Mouse (Mus musculus): ENCODE measurements around the gene Ube2v1. TPM values are rescaled to one million over a fixed set of nuclear protein-coding genes. Genes with fewer than 3 reads are reported as not detected.
"Not testable (repeated sequence)": the region's sequence is repeated elsewhere in the genome, so short reads cannot be mapped to it uniquely, and the experiment has no call there.

Ube2v1 gene
- polyA plus RNA-seq, 1 experiment from 2014 or later: 195 TPM

DNA sequence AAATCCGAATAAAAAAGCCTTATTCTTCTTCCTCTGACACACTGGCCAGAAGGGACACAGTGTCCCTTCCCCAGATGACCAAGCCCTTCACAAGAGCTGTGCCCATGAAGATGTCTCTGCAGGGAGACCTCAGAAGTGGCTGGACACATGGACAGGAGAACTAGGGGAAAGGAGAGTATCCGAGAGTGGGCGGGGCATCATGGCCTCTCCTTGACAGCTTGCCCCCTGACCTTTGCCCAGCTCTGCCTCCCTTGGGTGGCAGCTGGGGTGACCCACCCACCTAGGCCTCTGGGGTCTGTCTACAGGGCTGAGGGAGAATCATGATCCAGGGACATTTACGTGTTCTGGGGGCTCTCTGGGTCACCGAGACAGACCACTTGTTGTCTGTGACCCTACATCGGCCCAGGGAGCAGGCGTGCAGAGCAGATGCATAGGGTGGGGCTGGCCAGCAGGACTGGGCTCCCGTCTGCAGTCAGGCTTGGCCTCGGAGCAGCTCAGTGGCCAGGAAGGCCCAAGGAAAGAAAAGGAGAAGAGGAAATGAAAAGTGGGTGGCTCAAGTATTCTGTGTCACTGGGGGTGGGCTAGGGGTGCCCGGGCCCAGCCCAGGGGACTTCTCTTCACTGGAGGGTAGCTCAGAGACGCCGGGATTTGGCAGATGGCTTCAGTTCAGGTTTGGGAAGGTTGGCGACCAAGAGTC, 11.6 kb upstream of the Ube2v1 start:
- H3K4me3 ChIP-seq (ENCODE audit: low read depth, low read length); H3K36me3 ChIP-seq (ENCODE audit: control insufficient read depth, insufficient read depth, low read length); H3K9me3 ChIP-seq (replicated peaks; ENCODE audit: control insufficient read depth, low read length); H3K27ac ChIP-seq (ENCODE audit: low read depth, low read length); H3K4me2 ChIP-seq; H3K4me1 ChIP-seq (ENCODE audit: control insufficient read depth, insufficient read depth, low read length); H3K9ac ChIP-seq (ENCODE audit: low read depth, low read length); ATAC-seq (replicated peaks; ENCODE audit: insufficient number of reproducible peaks, low FRiP score, low TSS enrichment); H3K27me3 ChIP-seq (ENCODE audit: control insufficient read depth, insufficient read depth, low read length): not testable (repeated sequence)
- WGBS (ENCODE audit: insufficient replicate concordance): 79% methylated on average over 13 of the region's 13 CpGs

- H3K9ac ChIP-seq (ENCODE audit: low read depth, low read length): no peak overlapping the region
- WGBS (ENCODE audit: insufficient replicate concordance): 85% methylated on average over 6 of the region's 6 CpGs
- no peak overlapping the region for H3K4me2 ChIP-seq
- H3K4me1 ChIP-seq (ENCODE audit: control insufficient read depth, insufficient read depth, low read length): no peaks in the 10 kb centered on the region
- H3K36me3 ChIP-seq (ENCODE audit: control insufficient read depth, insufficient read depth, low read length): peaks cover 4% of the 10 kb centered on the region; the same call in 1 of the 2 replicates
- H3K27me3 ChIP-seq (ENCODE audit: control insufficient read depth, insufficient read depth, low read length): no peaks in the 10 kb centered on the region
- H3K9me3 ChIP-seq (replicated peaks; ENCODE audit: control insufficient read depth, low read length): no peaks in the 10 kb centered on the region
- no peak for ATAC-seq (replicated peaks; ENCODE audit: insufficient number of reproducible peaks, low FRiP score, low TSS enrichment)
- no peak overlapping the region for H3K4me3 ChIP-seq (ENCODE audit: low read depth, low read length)
- H3K27ac ChIP-seq (ENCODE audit: low read depth, low read length): no peak overlapping the region
These were observed 10.3 kb upstream of the Ube2v1 start for GRCm38 (mm10) chr2:167642164-167642563.

GRCm38 (mm10) chr2:167641337-167641736, 9.4 kb upstream of the Ube2v1 start:
- no peak for ATAC-seq (replicated peaks; ENCODE audit: insufficient number of reproducible peaks, low FRiP score, low TSS enrichment)
- no peaks in the 10 kb centered on the region for H3K27me3 ChIP-seq (ENCODE audit: control insufficient read depth, insufficient read depth, low read length)
- H3K9me3 ChIP-seq (replicated peaks; ENCODE audit: control insufficient read depth, low read length): no peaks in the 10 kb centered on the region
- H3K27ac ChIP-seq (ENCODE audit: low read depth, low read length): no peak overlapping the region
- WGBS (ENCODE audit: insufficient replicate concordance): 44% methylated on average over 8 of the region's 8 CpGs
- H3K9ac ChIP-seq (ENCODE audit: low read depth, low read length): no peak overlapping the region
- H3K4me3 ChIP-seq (ENCODE audit: low read depth, low read length): no peak overlapping the region
- H3K36me3 ChIP-seq (ENCODE audit: control insufficient read depth, insufficient read depth, low read length): peaks cover 4% of the 10 kb centered on the region; the same call in 1 of the 2 replicates
- H3K4me2 ChIP-seq: no peak overlapping the region
- H3K4me1 ChIP-seq (ENCODE audit: control insufficient read depth, insufficient read depth, low read length): no peaks in the 10 kb centered on the region

DNA sequence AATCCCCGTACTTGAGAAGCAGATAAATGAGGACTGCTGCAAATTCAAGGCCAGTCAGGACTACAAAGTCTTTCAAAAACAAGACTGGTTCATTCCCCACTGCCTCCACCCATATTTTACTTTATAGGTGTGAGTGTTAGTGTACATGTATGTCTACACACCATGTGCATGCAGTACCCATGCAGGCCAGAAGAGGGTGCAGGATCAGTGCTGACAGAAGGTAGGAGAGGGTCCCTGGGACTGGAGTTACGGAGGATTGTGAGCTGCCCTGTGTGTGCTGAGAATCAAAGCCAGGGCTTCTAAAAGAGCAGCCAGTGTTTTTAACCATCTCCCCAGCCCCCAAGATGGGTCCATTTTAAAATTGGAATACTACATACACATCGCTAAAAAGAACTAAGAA, 8.4 kb upstream of the Ube2v1 start:
- no peak overlapping the region for H3K27ac ChIP-seq (ENCODE audit: low read depth, low read length)
- ATAC-seq (replicated peaks; ENCODE audit: insufficient number of reproducible peaks, low FRiP score, low TSS enrichment): no peak
- 76% methylated on average over 3 of the region's 3 CpGs for WGBS (ENCODE audit: insufficient replicate concordance)

DNA sequence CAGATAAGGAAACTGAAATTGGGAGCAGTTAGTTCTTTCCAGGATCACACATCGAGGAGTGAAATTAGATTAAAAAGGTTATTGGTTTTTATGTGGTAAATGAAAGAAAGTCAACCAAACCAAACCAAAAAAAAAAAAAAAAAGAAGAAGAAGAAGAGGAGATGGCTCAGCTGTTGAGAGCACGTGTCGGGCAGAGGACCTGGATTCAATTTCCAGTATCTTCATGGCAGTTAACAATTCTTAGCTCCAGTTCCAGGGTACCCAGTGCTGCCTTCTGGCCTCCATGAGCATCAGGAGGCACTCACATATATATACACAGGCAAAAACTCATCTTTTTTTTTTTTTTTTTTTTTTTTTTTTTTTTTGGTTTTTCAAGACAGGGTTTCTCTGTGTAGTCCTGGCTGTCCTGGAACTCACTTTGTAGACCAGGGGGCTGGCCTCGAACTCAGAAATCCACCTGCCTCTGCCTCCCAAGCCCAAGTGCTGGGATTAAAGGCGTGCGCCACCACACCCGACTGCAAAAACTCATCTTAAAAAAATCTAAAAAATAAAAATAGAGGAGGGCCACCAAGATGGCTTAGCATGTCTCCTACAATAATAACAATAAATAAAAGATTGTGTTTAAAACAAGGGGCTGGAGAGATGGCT, 3.1 kb upstream of the Ube2v1 start:
- Histone ChIP-seq H3K4me1 (ENCODE audit: control insufficient read depth, insufficient read depth, low read length) (peaks cover 26% of the 10 kb centered on the region), H3K9ac (ENCODE audit: low read depth, low read length) (no peak overlapping the region), H3K27me3 (ENCODE audit: control insufficient read depth, insufficient read depth, low read length) (no peaks in the 10 kb centered on the region), H3K9me3 (replicated peaks; ENCODE audit: control insufficient read depth, low read length) (no peaks in the 10 kb centered on the region), H3K36me3 (ENCODE audit: control insufficient read depth, insufficient read depth, low read length) (no peaks in the 10 kb centered on the region), H3K27ac (ENCODE audit: low read depth, low read length) (no peak overlapping the region), H3K4me2 (peak overlapping the region; percentile 66), H3K4me3 (ENCODE audit: low read depth, low read length) (peak overlapping the region; percentile 34)
- WGBS (ENCODE audit: insufficient replicate concordance): 75% methylated on average over 7 of the region's 7 CpGs
- ATAC-seq (replicated peaks; ENCODE audit: insufficient number of reproducible peaks, low FRiP score, low TSS enrichment): no peak

More for the DNA sequence above, 8.4 kb upstream of the Ube2v1 start:
- Histone ChIP-seq H3K9ac (ENCODE audit: low read depth, low read length) (no peak overlapping the region), H3K4me3 (ENCODE audit: low read depth, low read length) (no peak overlapping the region), H3K27me3 (ENCODE audit: control insufficient read depth, insufficient read depth, low read length) (no peaks in the 10 kb centered on the region), H3K4me2 (no peak overlapping the region), H3K9me3 (replicated peaks; ENCODE audit: control insufficient read depth, low read length) (no peaks in the 10 kb centered on the region), H3K4me1 (ENCODE audit: control insufficient read depth, insufficient read depth, low read length) (no peaks in the 10 kb centered on the region), H3K36me3 (ENCODE audit: control insufficient read depth, insufficient read depth, low read length) (0 out of 2 replicates have a peak, but pooled peaks cover 4% of the 10 kb centered on the region)

DNA sequence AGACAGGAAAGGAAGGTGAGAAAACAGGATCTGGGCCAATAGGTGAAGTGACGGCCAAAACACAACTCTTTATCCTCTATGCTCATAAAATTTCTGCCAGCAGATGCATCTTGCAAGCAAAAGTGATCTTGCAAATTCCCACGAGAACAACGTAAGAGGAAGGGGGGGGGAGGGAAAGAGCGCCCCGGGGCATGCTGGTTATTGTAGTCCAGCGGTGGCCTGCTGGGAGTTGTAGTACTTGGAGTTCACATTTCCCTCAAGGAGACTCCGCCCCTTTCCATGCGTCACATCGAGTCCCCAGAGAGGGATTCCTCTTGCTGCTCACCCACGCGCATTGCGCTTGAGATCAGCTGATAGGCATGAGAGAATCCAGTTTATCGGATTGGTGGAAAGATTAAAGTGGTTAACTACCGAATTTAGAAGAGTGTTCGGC, 2.5 kb upstream of the Ube2v1 start:
- no peaks in the 10 kb centered on the region for H3K27me3 ChIP-seq (ENCODE audit: control insufficient read depth, insufficient read depth, low read length)
- peak overlapping the region; percentile 66 for H3K9ac ChIP-seq (ENCODE audit: low read depth, low read length)
- peak overlapping the region; percentile 34 for H3K4me3 ChIP-seq (ENCODE audit: low read depth, low read length)
- H3K4me1 ChIP-seq (ENCODE audit: control insufficient read depth, insufficient read depth, low read length): peaks cover 33% of the 10 kb centered on the region
- no peaks in the 10 kb centered on the region for H3K9me3 ChIP-seq (replicated peaks; ENCODE audit: control insufficient read depth, low read length)
- peak overlapping the region; percentile 66 for H3K4me2 ChIP-seq
- WGBS (ENCODE audit: insufficient replicate concordance): under 1% methylated on average over 15 of the region's 15 CpGs
- H3K36me3 ChIP-seq (ENCODE audit: control insufficient read depth, insufficient read depth, low read length): no peaks in the 10 kb centered on the region
- H3K27ac ChIP-seq (ENCODE audit: low read depth, low read length): peak overlapping the region; percentile 87
- ATAC-seq (replicated peaks; ENCODE audit: insufficient number of reproducible peaks, low FRiP score, low TSS enrichment): peak; percentile 67

DNA sequence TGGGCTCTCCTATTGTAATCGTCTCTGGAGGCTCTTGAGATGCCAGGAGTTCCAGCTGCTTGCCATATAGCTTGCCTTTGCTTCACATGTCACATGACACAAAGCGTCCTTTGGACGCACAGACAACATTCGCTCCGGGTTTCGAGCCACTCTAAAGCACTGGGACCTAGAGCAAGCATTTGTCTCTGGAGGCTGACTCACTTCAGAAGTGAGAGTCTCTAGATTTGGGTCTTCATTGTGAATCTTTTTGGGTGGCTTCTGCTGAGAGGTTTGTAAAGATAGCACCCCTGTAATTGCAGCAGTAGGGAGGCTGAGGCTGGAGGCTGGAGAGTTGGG, 1.6 kb upstream of the Ube2v1 start:
- Histone ChIP-seq H3K9ac (ENCODE audit: low read depth, low read length) (peak overlapping the region; percentile 22; the same call in 1 of the 2 replicates), H3K4me1 (ENCODE audit: control insufficient read depth, insufficient read depth, low read length) (peaks cover 41% of the 10 kb centered on the region), H3K4me2 (peak overlapping the region; percentile 66), H3K27ac (ENCODE audit: low read depth, low read length) (peak overlapping the region; percentile 87), H3K9me3 (replicated peaks; ENCODE audit: control insufficient read depth, low read length) (no peaks in the 10 kb centered on the region), H3K27me3 (ENCODE audit: control insufficient read depth, insufficient read depth, low read length) (no peaks in the 10 kb centered on the region), H3K36me3 (ENCODE audit: control insufficient read depth, insufficient read depth, low read length) (no peaks in the 10 kb centered on the region), H3K4me3 (ENCODE audit: low read depth, low read length) (no peak overlapping the region)
- 76% methylated on average over 6 of the region's 6 CpGs for WGBS (ENCODE audit: insufficient replicate concordance)
- ATAC-seq (replicated peaks; ENCODE audit: insufficient number of reproducible peaks, low FRiP score, low TSS enrichment): no peak

DNA sequence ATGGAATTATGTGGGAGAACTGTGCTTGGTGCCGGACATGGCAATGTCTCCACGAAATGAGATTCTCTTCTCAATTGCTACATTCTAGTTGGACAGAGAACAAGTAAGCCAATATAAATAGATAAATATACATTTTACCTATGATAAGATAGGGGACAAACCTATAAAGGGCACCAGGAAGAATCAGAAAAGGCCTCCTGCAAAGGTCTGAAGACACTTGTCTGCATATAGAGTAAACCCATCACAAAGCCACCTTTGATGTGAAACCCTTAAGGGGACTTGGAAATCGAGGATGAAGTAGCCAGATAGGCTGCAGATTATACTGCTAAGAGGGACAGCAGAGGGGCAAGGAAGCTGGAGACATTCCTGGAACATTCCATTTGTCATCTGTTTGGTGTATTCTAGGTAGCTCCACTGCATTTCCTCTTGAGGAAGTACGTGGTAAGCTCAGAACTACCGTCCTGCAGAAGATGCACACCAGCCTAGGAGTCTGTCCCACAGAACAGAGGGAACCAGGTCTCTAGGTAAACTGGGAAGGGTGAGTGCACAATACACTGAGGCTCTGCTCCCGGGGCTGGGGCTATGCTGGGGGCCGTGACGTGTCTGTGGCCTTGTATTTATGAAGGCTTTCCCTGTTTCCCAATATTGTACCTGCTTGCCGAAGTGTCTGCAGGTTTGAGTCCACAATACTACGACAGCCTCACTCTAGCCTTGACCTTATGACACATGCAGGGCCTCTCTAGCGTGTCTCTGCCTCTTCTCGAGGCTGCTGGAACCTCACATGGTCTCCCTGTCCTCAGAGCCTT, 1.0 kb upstream of the Ube2v1 start:
- H3K4me1 ChIP-seq (ENCODE audit: control insufficient read depth, insufficient read depth, low read length): peaks cover 46% of the 10 kb centered on the region
- WGBS (ENCODE audit: insufficient replicate concordance): 67% methylated on average over 12 of the region's 12 CpGs
- H3K9ac ChIP-seq (ENCODE audit: low read depth, low read length): peak overlapping the region; percentile 97
- H3K9me3 ChIP-seq (replicated peaks; ENCODE audit: control insufficient read depth, low read length): no peaks in the 10 kb centered on the region
- no peaks in the 10 kb centered on the region for H3K27me3 ChIP-seq (ENCODE audit: control insufficient read depth, insufficient read depth, low read length)
- no peak for ATAC-seq (replicated peaks; ENCODE audit: insufficient number of reproducible peaks, low FRiP score, low TSS enrichment)
- H3K27ac ChIP-seq (ENCODE audit: low read depth, low read length): peak overlapping the region; percentile 87
- no peaks in the 10 kb centered on the region for H3K36me3 ChIP-seq (ENCODE audit: control insufficient read depth, insufficient read depth, low read length)
- peak overlapping the region; percentile 73 for H3K4me2 ChIP-seq
- H3K4me3 ChIP-seq (ENCODE audit: low read depth, low read length): no peak overlapping the region

Measured in heart, embryonic 11.5 days (tissue).